Mouse (Mus musculus) liver, embryonic 18 days (tissue): ENCODE data around the gene Cdh19. TPM values are rescaled to one million over a fixed set of nuclear protein-coding genes. Genes with fewer than 3 reads are reported as not detected.

Source experiments
- polyA plus RNA-seq: library from polyadenylated mRNA; depleted of rRNA; stranded (reverse); fragments of >200 nt; gene quantifications from 2 replicates; pipeline ENCODE4 v1.2.3, GENCODE M21; 2012; rRNA removed

The Cdh19 gene
- 0.01 TPM in 1 of 2 replicates, not detected in the other for polyA plus RNA-seq

GRCm38 (mm10) chr1:110977484-110977883 is at the start of gene Cdh19:
Gene Cdh19, minus strand, starts transcription at chr1:110977584.

